Mouse (Mus musculus) large intestine, adult 2 months (tissue): ENCODE data around the gene Ngp. TPM values are rescaled to one million over a fixed set of nuclear protein-coding genes. Genes with fewer than 3 reads are reported as not detected.

Experiments used
- polyA plus RNA-seq: library from polyadenylated mRNA; depleted of rRNA; stranded (reverse); fragments of >200 nt; gene quantifications from 2 replicates; pipeline ENCODE4 v1.2.3, GENCODE M21; 2012; rRNA removed

Ngp gene
- polyA plus RNA-seq, 1 experiment = not detected

Other genes with a start within 250 kb of the Ngp start
- 0.25 and 0.45 TPM in 2 replicates for gene Cspg5, start 176.0 kb upstream of the Ngp start, polyA plus RNA-seq
- 9.2 and 11.2 TPM in 2 replicates for gene Elp6, start 114.6 kb upstream of the Ngp start, polyA plus RNA-seq
- gene Scap, start 86.5 kb upstream of the Ngp start, polyA plus RNA-seq = 23.6 and 25.0 TPM in 2 replicates
- 14.7 and 16.8 TPM in 2 replicates for gene Ptpn23, start 11.5 kb upstream of the Ngp start, polyA plus RNA-seq
- 13.2 and 19.1 TPM in 2 replicates for gene Klhl18, start 56.9 kb downstream of the Ngp start, polyA plus RNA-seq
- 0.69 and 0.78 TPM in 2 replicates for gene Kif9, start 57.2 kb downstream of the Ngp start, polyA plus RNA-seq
- gene Setd2, start 112.8 kb downstream of the Ngp start, polyA plus RNA-seq = 28.3 and 33.9 TPM in 2 replicates
- 4.9 and 5.7 TPM in 2 replicates for gene Nradd, start 204.7 kb downstream of the Ngp start, polyA plus RNA-seq
- gene Nbeal2, start 234.4 kb downstream of the Ngp start, polyA plus RNA-seq = 19.3 and 25.2 TPM in 2 replicates
- 128 and 129 TPM in 2 replicates for gene Ccdc12, start 236.8 kb downstream of the Ngp start, polyA plus RNA-seq